Mouse (Mus musculus) MEL (cell line): ENCODE data around the gene Kcnk3. TPM values are rescaled to one million over a fixed set of nuclear protein-coding genes. Genes with fewer than 3 reads are reported as not detected.
A peak's percentile ranks its signal among the peaks of the same experiment; 100 is the strongest.

ENCODE experiments used
- DNase-seq: peaks from one replicate; pipeline ENCODE4 v3.0.0; 2011; ENCODE audit warnings: low read depth, low spot score
- H3K27ac ChIP-seq: 2 replicates; pipeline ENCODE4 v1.5.1; 2012; ENCODE audit warnings: low read depth, mild to moderate bottlenecking, control low read depth, low read length, moderate library complexity; ENCODE audit not compliant: control insufficient read depth
- H3K27me3 ChIP-seq, 2 experiments: fragments of 150-350 bp in 1 of 2; sonication (generic) in 1 of 2; 2 replicates each; pipeline ENCODE4 v1.6.1; 2012; ENCODE audit warnings: low read length in 2 of 2, mild to moderate bottlenecking in 2 of 2, improper control_type of control experiment in 1 of 2, moderate library complexity in 1 of 2; ENCODE audit not compliant: insufficient read depth in 2 of 2, control insufficient read depth in 1 of 2
- H3K36me3 ChIP-seq, 2 experiments: 2 replicates each; pipeline ENCODE4 v1.6.1; 2012 to 2014; ENCODE audit warnings: low read length in 2 of 2, improper control_type of control experiment in 1 of 2, inconsistent platforms in 1 of 2, mild to moderate bottlenecking in 1 of 2; ENCODE audit not compliant: insufficient read depth in 2 of 2, control insufficient read depth in 1 of 2
- H3K4me1 ChIP-seq, 2 experiments: fragments of 150-350 bp in 1 of 2; sonication (generic) in 1 of 2; 2 replicates each; pipeline ENCODE4 v1.6.1; 2012; ENCODE audit warnings: low read length in 2 of 2, improper control_type of control experiment in 1 of 2, mild to moderate bottlenecking in 1 of 2; ENCODE audit not compliant: insufficient read depth in 2 of 2, control insufficient read depth in 1 of 2
- H3K4me3 ChIP-seq, 2 experiments: fragments of 150-350 bp in 1 of 2; sonication (generic) in 1 of 2; 2 replicates each; pipeline ENCODE4 v1.5.1; 2012; ENCODE audit warnings: low read depth in 2 of 2, low read length in 2 of 2, mild to moderate bottlenecking in 2 of 2, moderate library complexity in 2 of 2, control low read depth in 1 of 2, improper control_type of control experiment in 1 of 2; ENCODE audit not compliant: control insufficient read depth in 1 of 2, insufficient read depth in 1 of 2
- H3K79me2 ChIP-seq: 2 replicates; pipeline ENCODE4 v1.6.1; 2012; ENCODE audit warnings: mild to moderate bottlenecking, low read length, moderate library complexity; ENCODE audit not compliant: control insufficient read depth, poor library complexity, insufficient read depth
- H3K9ac ChIP-seq: 2 replicates; pipeline ENCODE4 v1.6.1; 2012; ENCODE audit warnings: low read depth, mild to moderate bottlenecking, control low read depth, low read length, moderate library complexity; ENCODE audit not compliant: control insufficient read depth, poor library complexity, severe bottlenecking
- H3K9me3 ChIP-seq: fragments of 150-350 bp; sonication (generic); replicated peaks from 2 replicates; pipeline ENCODE4 v1.6.1; 2012; ENCODE audit warnings: mild to moderate bottlenecking, low read length, improper control_type of control experiment, moderate library complexity; ENCODE audit not compliant: insufficient read depth
- BHLHE40 ChIP-seq: IDR thresholded peaks from 2 replicates; pipeline ENCODE4 v1.6.1; 2012; ENCODE audit warnings: low read depth, mild to moderate bottlenecking, inconsistent platforms, low read length, improper control_type of control experiment, borderline replicate concordance
- CHD2 ChIP-seq: IDR thresholded peaks from 2 replicates; pipeline ENCODE4 v1.6.1; 2011; ENCODE audit warnings: low read length, improper control_type of control experiment
- CTCF ChIP-seq, 3 experiments: IDR thresholded peaks in 2 of 3; conservative IDR thresholded peaks in 1 of 3; 2 replicates each; pipeline ENCODE4 v1.5.1; 2011 to 2012; ENCODE audit warnings: low read length in 3 of 3, low read depth in 2 of 3, mild to moderate bottlenecking in 2 of 3, improper control_type of control experiment in 1 of 3, inconsistent platforms in 1 of 3, mixed read lengths in 1 of 3, moderate library complexity in 1 of 3; ENCODE audit not compliant: control insufficient read depth in 1 of 3, insufficient read depth in 1 of 3, poor library complexity in 1 of 3, severe bottlenecking in 1 of 3
- E2F4 ChIP-seq: IDR thresholded peaks from 2 replicates; pipeline ENCODE4 v1.6.1; 2011; ENCODE audit warnings: low read depth, low read length, improper control_type of control experiment, borderline replicate concordance
- ELF1 ChIP-seq: IDR thresholded peaks from 2 replicates; pipeline ENCODE4 v1.6.1; 2014; ENCODE audit warnings: low read depth, mild to moderate bottlenecking, inconsistent platforms, low read length, improper control_type of control experiment, moderate library complexity
- EP300 ChIP-seq, 2 experiments: IDR thresholded peaks; 2 replicates each; pipeline ENCODE4 v1.6.1; 2011; ENCODE audit warnings: improper control_type of control experiment in 2 of 2, low read length in 2 of 2, low read depth in 1 of 2, mild to moderate bottlenecking in 1 of 2
- ETS1 ChIP-seq: IDR thresholded peaks from 2 replicates; pipeline ENCODE4 v1.6.1; 2012; ENCODE audit warnings: low read depth, mild to moderate bottlenecking, inconsistent platforms, low read length, improper control_type of control experiment, moderate library complexity
- GABPA ChIP-seq: IDR thresholded peaks from 2 replicates; pipeline ENCODE4 v1.6.1; 2012; ENCODE audit warnings: low read depth, mild to moderate bottlenecking, inconsistent platforms, low read length, improper control_type of control experiment, moderate library complexity
- JUND ChIP-seq: IDR thresholded peaks from 2 replicates; pipeline ENCODE4 v1.6.1; 2011; ENCODE audit warnings: low read depth, mild to moderate bottlenecking, improper control_type of control experiment, low read length
- KAT2A ChIP-seq: conservative IDR thresholded peaks from 2 replicates; pipeline ENCODE4 v1.6.1; 2012; ENCODE audit warnings: low read depth, low read length, improper control_type of control experiment, inconsistent platforms
- MAFK ChIP-seq: IDR thresholded peaks from 2 replicates; pipeline ENCODE4 v1.6.1; 2011; ENCODE audit warnings: low read depth, mild to moderate bottlenecking, low read length, improper control_type of control experiment, borderline replicate concordance
- MEF2A ChIP-seq: IDR thresholded peaks from 2 replicates; pipeline ENCODE4 v1.6.1; 2014; ENCODE audit warnings: low read depth, mild to moderate bottlenecking, inconsistent platforms, low read length, improper control_type of control experiment; ENCODE audit not compliant: poor library complexity, insufficient replicate concordance, severe bottlenecking; ENCODE audit errors: extremely low read depth
- MXI1 ChIP-seq: IDR thresholded peaks from 2 replicates; pipeline ENCODE4 v1.6.1; 2011; ENCODE audit warnings: mild to moderate bottlenecking, low read depth, low read length, improper control_type of control experiment
- MYB ChIP-seq: IDR thresholded peaks from 2 replicates; pipeline ENCODE4 v1.6.1; 2011; ENCODE audit warnings: mild to moderate bottlenecking, low read depth, low read length, improper control_type of control experiment
- MYC ChIP-seq: IDR thresholded peaks from 2 replicates; pipeline ENCODE4 v1.6.1; 2011; ENCODE audit warnings: low read depth, mild to moderate bottlenecking, low read length, improper control_type of control experiment, moderate library complexity
- NELFE ChIP-seq: IDR thresholded peaks from 2 replicates; pipeline ENCODE4 v1.6.1; 2011; ENCODE audit warnings: low read depth, low read length, improper control_type of control experiment
- NRF1 ChIP-seq: IDR thresholded peaks from 2 replicates; pipeline ENCODE4 v1.6.1; 2014; ENCODE audit warnings: low read depth, mild to moderate bottlenecking, inconsistent platforms, low read length, improper control_type of control experiment, moderate library complexity; ENCODE audit not compliant: poor library complexity, insufficient read depth, severe bottlenecking
- POLR2A ChIP-seq, 2 experiments: IDR thresholded peaks; 2 replicates each; pipeline ENCODE4 v1.6.1; 2011 to 2012; ENCODE audit warnings: low read length in 2 of 2, mild to moderate bottlenecking in 2 of 2, control low read depth in 1 of 2, improper control_type of control experiment in 1 of 2, low read depth in 1 of 2, moderate library complexity in 1 of 2; ENCODE audit not compliant: control insufficient read depth in 1 of 2, insufficient read depth in 1 of 2, poor library complexity in 1 of 2
- POLR2AphosphoS2 ChIP-seq: IDR thresholded peaks from 2 replicates; pipeline ENCODE4 v1.6.1; 2011; ENCODE audit warnings: low read length, improper control_type of control experiment
- POLR2AphosphoS5 ChIP-seq: IDR thresholded peaks from 2 replicates; pipeline ENCODE4 v1.6.1; 2012; ENCODE audit warnings: low read depth, borderline replicate concordance, mild to moderate bottlenecking, inconsistent platforms, low read length, moderate library complexity, mixed read lengths
- RAD21 ChIP-seq: IDR thresholded peaks from 2 replicates; pipeline ENCODE4 v1.6.1; 2011; ENCODE audit warnings: mild to moderate bottlenecking, low read depth, low read length, improper control_type of control experiment
- RCOR1 ChIP-seq: IDR thresholded peaks from 2 replicates; pipeline ENCODE4 v1.6.1; 2012; ENCODE audit warnings: low read depth, mild to moderate bottlenecking, inconsistent platforms, low read length, improper control_type of control experiment
- SMC3 ChIP-seq: IDR thresholded peaks from 2 replicates; pipeline ENCODE4 v1.6.1; 2011; ENCODE audit warnings: low read depth, low read length, improper control_type of control experiment
- TAL1 ChIP-seq: IDR thresholded peaks from 2 replicates; pipeline ENCODE4 v1.6.1; 2012; ENCODE audit warnings: mild to moderate bottlenecking, inconsistent platforms, low read length, moderate library complexity, mixed read lengths
- TCF12 ChIP-seq: IDR thresholded peaks from 2 replicates; pipeline ENCODE4 v1.6.1; 2014; ENCODE audit warnings: low read depth, mild to moderate bottlenecking, inconsistent platforms, low read length, improper control_type of control experiment, moderate library complexity
- UBTF ChIP-seq: IDR thresholded peaks from 2 replicates; pipeline ENCODE4 v1.6.1; 2012; ENCODE audit warnings: low read depth, mild to moderate bottlenecking, inconsistent platforms, low read length, improper control_type of control experiment, moderate library complexity, borderline replicate concordance; ENCODE audit not compliant: insufficient read depth
- ZC3H11A ChIP-seq: IDR thresholded peaks from 2 replicates; pipeline ENCODE4 v1.6.1; 2012; ENCODE audit warnings: low read depth, mild to moderate bottlenecking, inconsistent platforms, low read length, improper control_type of control experiment
- ZKSCAN1 ChIP-seq: IDR thresholded peaks from 2 replicates; pipeline ENCODE4 v1.6.1; 2012; ENCODE audit warnings: low read depth, mild to moderate bottlenecking, inconsistent platforms, low read length, improper control_type of control experiment, moderate library complexity
- ZMIZ1 ChIP-seq: IDR thresholded peaks from 2 replicates; pipeline ENCODE4 v1.6.1; 2012; ENCODE audit warnings: low read depth, mild to moderate bottlenecking, inconsistent platforms, low read length, improper control_type of control experiment, moderate library complexity
- ZNF384 ChIP-seq: IDR thresholded peaks from 2 replicates; pipeline ENCODE4 v1.6.1; 2012; ENCODE audit warnings: low read depth, mild to moderate bottlenecking, inconsistent platforms, low read length, improper control_type of control experiment
- polyA plus RNA-seq, 2 experiments: library from polyadenylated mRNA; stranded (reverse) in 1 of 2; unstranded in 1 of 2; fragments of >175 nt in 1 of 2; fragments of >200 nt in 1 of 2; gene quantifications; 2 replicates each; pipeline versions ENCODE4 v1.2.1 to v1.2.4; 2012; ENCODE audit warnings: low replicate concordance in 2 of 2, low read depth in 1 of 2; ENCODE audit not compliant: insufficient read length in 2 of 2, insufficient read depth in 1 of 2, missing spikeins in 1 of 2
- total RNA-seq: library from RNA; depleted of rRNA; stranded (reverse); fragments of 300-350 nt; gene quantifications from 2 replicates; pipeline ENCODE4 v1.2.3, GENCODE M21; 2012

Kcnk3 gene
- total and polyA plus RNA-seq, 3 experiments = not detected

DNA sequence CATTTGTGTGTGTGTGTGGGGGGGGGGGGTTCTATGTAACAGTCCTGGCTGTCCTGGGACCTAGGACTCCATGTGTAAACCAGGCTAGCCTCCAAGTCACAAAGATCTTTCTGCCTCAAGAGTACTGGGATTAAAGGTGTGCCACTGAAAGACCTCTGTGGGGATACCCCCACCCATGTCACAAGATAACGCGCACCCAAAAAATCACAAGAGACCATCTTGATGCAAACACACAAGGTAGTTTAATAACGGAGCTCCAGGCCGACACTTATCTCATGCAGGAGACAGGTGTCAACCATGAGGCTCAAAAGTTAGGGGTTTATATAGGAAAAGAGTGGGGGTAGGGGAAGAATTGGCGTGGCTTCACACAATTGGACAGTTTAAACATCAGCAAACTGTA lies 72.8 kb downstream of the Kcnk3 start:
- no peak overlapping the region for H3K27ac ChIP-seq
- no peaks in the 10 kb centered on the region for H3K27me3 ChIP-seq
- no peaks in the 10 kb centered on the region for H3K9me3 ChIP-seq
- H3K9ac ChIP-seq = no peak overlapping the region
- H3K4me3 ChIP-seq = no peak overlapping the region
- no peak for DNase-seq
- H3K36me3 ChIP-seq = peaks cover 0 to 3% of the 10 kb centered on the region in 2 experiments; a peak in 2 of 4 replicates
- TF ChIP-seq MXI1 = no peak
- no peak for TF ChIP-seq MAFK
- no peak for TF ChIP-seq ELF1
- no peak for TF ChIP-seq POLR2A (IDR thresholded peaks at IDR 0.05; ENCODE audit: control insufficient read depth in 1 of 2, insufficient read depth in 1 of 2, low read depth in 1 of 2, low read length in 2 of 2, poor library complexity in 1 of 2)
- H3K4me1 ChIP-seq = peaks cover 3 to 4% of the 10 kb centered on the region in 2 experiments; a peak in 3 of 4 replicates
- no peaks in the 10 kb centered on the region; the same call in 1 of the 2 replicates for H3K79me2 ChIP-seq

DNA sequence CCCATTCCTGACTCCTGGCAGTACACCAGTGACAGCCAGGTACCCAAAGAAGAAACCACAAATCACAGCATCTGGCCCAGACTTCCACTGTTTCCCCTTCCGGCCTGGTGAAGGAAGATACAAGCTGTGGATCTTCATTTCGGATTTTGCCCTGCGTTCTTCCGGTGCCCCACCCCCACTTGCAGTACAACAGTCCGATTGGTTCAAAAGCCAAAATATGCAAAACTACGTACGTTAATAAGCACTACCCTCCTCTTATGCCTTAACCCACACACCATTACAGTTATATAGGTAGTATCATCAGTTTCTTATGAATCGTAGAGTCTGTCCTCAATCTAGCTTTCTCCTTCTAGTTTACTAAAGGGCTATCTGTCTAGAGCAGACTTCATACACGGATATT lies 77.4 kb downstream of the Kcnk3 start:
- Histone ChIP-seq H3K4me3 (peak overlapping the region in 1 of 2 experiments; percentile 71; a peak in 2 of 4 replicates), H3K79me2 (peaks cover 36% of the 10 kb centered on the region), H3K9ac (no peak overlapping the region; the same call in 1 of the 2 replicates), H3K36me3 (peaks cover 12 to 22% of the 10 kb centered on the region in 2 experiments), H3K27ac (no peak overlapping the region), H3K9me3 (no peaks in the 10 kb centered on the region), H3K4me1 (peaks cover 11 to 25% of the 10 kb centered on the region in 2 experiments), H3K27me3 (no peaks in the 10 kb centered on the region)
- DNase-seq = peak; percentile 95
- TF ChIP-seq ZC3H11A = no peak
- TF ChIP-seq POLR2A (IDR thresholded peaks at IDR 0.05; ENCODE audit: control insufficient read depth in 1 of 2, insufficient read depth in 1 of 2, low read depth in 1 of 2, low read length in 2 of 2, poor library complexity in 1 of 2) = peak in 1 of 2 experiments; percentile 56; a peak in 1 of 4 replicates
- no peak; the same call in 1 of the 2 replicates for TF ChIP-seq NELFE
- TF ChIP-seq JUND = no peak
- no peak for TF ChIP-seq CTCF (IDR thresholded peaks at IDR 0.05 in 2 of 3, conservative IDR thresholded peaks at IDR 0.05 in 1 of 3; ENCODE audit: control insufficient read depth in 1 of 3, insufficient read depth in 1 of 3, low read depth in 2 of 3, low read length in 3 of 3, poor library complexity in 1 of 3, severe bottlenecking in 1 of 3)
- no peak for TF ChIP-seq KAT2A
- TF ChIP-seq TAL1 = peak; percentile 73
- peak; percentile 57 to 72; a peak in 3 of 4 replicates for TF ChIP-seq EP300 (IDR thresholded peaks at IDR 0.05; ENCODE audit: low read depth in 1 of 2, low read length in 2 of 2)
- TF ChIP-seq NRF1 = no peak
- TF ChIP-seq ZMIZ1 = peak; percentile 17; the same call in 1 of the 2 replicates
- 0 out of 2 replicates have a peak, but pooled peaks have one; percentile 19 for TF ChIP-seq POLR2AphosphoS5
- 0 out of 2 replicates have a peak, but pooled peaks have one; percentile 58 for TF ChIP-seq BHLHE40
- TF ChIP-seq ETS1 = peak; percentile 68; the same call in 1 of the 2 replicates
- no peak for TF ChIP-seq UBTF
- no peak for TF ChIP-seq MYB
- no peak for TF ChIP-seq ZNF384
- no peak for TF ChIP-seq ZKSCAN1
- TF ChIP-seq E2F4 = no peak
- TF ChIP-seq RAD21 = no peak
- no peak for TF ChIP-seq MXI1
- TF ChIP-seq ELF1 = peak; percentile 85
- TF ChIP-seq TCF12 = peak; percentile 58
- no peak for TF ChIP-seq MEF2A
- no peak for TF ChIP-seq GABPA
- no peak; the same call in 1 of the 2 replicates for TF ChIP-seq POLR2AphosphoS2
- TF ChIP-seq SMC3 = no peak
- TF ChIP-seq MYC = 0 out of 2 replicates have a peak, but pooled peaks have one; percentile 36
- peak; percentile 99 for TF ChIP-seq RCOR1
- TF ChIP-seq CHD2 = peak; percentile 53
